Mouse (Mus musculus): ENCODE data around the gene Gm5934. TPM values are rescaled to one million over a fixed set of nuclear protein-coding genes. Genes with fewer than 3 reads are reported as not detected.
"Not testable (repeated sequence)": the region's sequence is repeated elsewhere in the genome, so short reads cannot be mapped to it uniquely, and the experiment has no call there.

The Gm5934 gene
- polyA plus RNA-seq (2014; fragmentation: Nextera tagmentation; extraction: Ambion mirVana) = not detected in 2 replicates

GRCm38 (mm10) chrX:24500660-24501059 lies at the start of gene Gm5934:
TSS of gene Gm5934 (minus strand) at chrX:24500760.
- H3K9me3 ChIP-seq (ENCODE audit: control insufficient read depth, low read length); H3K27ac ChIP-seq (replicated peaks in 1 of 2; ENCODE audit: control insufficient read depth in 1 of 2, insufficient read depth in 1 of 2, low read depth in 2 of 2, low read length in 2 of 2); H3K4me3 ChIP-seq (ENCODE audit: control insufficient read depth in 1 of 2, insufficient read depth in 1 of 2, low read depth in 1 of 2, low read length in 2 of 2); H3K9ac ChIP-seq (ENCODE audit: low read length); H3K27me3 ChIP-seq (ENCODE audit: control insufficient read depth, insufficient read depth, low read length); ATAC-seq (ENCODE audit: insufficient number of reproducible peaks, insufficient read depth, low FRiP score, low read depth); H3K36me3 ChIP-seq (ENCODE audit: control insufficient read depth, insufficient read depth, low read length); H3K4me2 ChIP-seq (ENCODE audit: low read length); H3K4me1 ChIP-seq (ENCODE audit: control insufficient read depth in 2 of 2, insufficient read depth in 2 of 2, low read length in 2 of 2): not testable (repeated sequence)
- 59% methylated on average over 5 of the region's 5 CpGs for WGBS

Other genes starting within 250 kb of the Gm5934 start
- gene Gm4297, start 74.1 kb upstream of the Gm5934 start, polyA plus RNA-seq (2014; fragmentation: Nextera tagmentation; extraction: Ambion mirVana) = not detected in 2 replicates